Mouse (Mus musculus) limb, embryonic 15.5 days (tissue): ENCODE results near the gene Rab11b. TPM values are rescaled to one million over a fixed set of nuclear protein-coding genes. Genes with fewer than 3 reads are reported as not detected.

Experiments
- ATAC-seq: fragments of 200-750 bp; cut with Nextera tagmentation; 2 replicates; pipeline ENCODE4 v1.8.0; 2017; ENCODE audit warnings: low read depth, moderate TSS enrichment; ENCODE audit not compliant: insufficient number of reproducible peaks, low FRiP score, low TSS enrichment
- H3K27ac ChIP-seq: fragments of 300-500 bp; sonication (generic); 2 replicates; pipeline ENCODE4 v1.5.1; 2015; ENCODE audit warnings: moderate library complexity, mild to moderate bottlenecking, inconsistent platforms
- H3K27me3 ChIP-seq: fragments of 300-500 bp; sonication (generic); 2 replicates; pipeline ENCODE4 v1.6.1; 2015; ENCODE audit warnings: inconsistent platforms
- H3K36me3 ChIP-seq: fragments of 300-500 bp; sonication (generic); 2 replicates; pipeline ENCODE4 v1.6.1; 2015; ENCODE audit warnings: inconsistent platforms
- H3K4me1 ChIP-seq: fragments of 300-500 bp; sonication (generic); 2 replicates; pipeline ENCODE4 v1.6.1; 2015; ENCODE audit warnings: inconsistent platforms
- H3K4me2 ChIP-seq: fragments of 300-500 bp; sonication (generic); 2 replicates; pipeline ENCODE4 v1.6.1; 2015; ENCODE audit warnings: mild to moderate bottlenecking, inconsistent platforms
- H3K4me3 ChIP-seq: fragments of 300-500 bp; sonication (generic); 2 replicates; pipeline ENCODE4 v1.5.1; 2015; ENCODE audit warnings: mild to moderate bottlenecking, inconsistent platforms
- H3K9ac ChIP-seq: fragments of 300-500 bp; sonication (generic); 2 replicates; pipeline ENCODE4 v1.6.1; 2015; ENCODE audit warnings: inconsistent platforms
- H3K9me3 ChIP-seq: fragments of 300-500 bp; sonication (generic); 2 replicates; pipeline ENCODE4 v1.6.1; 2016; ENCODE audit warnings: inconsistent platforms
- WGBS: fragments of 180-500 bp; shearing (Covaris S2); methylation state at CpG from one replicate; pipeline ENCODE4 v1.1.7; 2015; 5-methylcytosine and 5-hydroxymethylcytosine counted together
- polyA plus RNA-seq: library from polyadenylated mRNA; unstranded; fragments of >200 nt; fragmentation: Nextera tagmentation; extraction: Ambion mirVana; gene quantifications from 2 replicates; pipeline ENCODE4 v1.2.1, GENCODE M21; 2015

Gene Rab11b
- polyA plus RNA-seq = 257 and 267 TPM in 2 replicates

DNA sequence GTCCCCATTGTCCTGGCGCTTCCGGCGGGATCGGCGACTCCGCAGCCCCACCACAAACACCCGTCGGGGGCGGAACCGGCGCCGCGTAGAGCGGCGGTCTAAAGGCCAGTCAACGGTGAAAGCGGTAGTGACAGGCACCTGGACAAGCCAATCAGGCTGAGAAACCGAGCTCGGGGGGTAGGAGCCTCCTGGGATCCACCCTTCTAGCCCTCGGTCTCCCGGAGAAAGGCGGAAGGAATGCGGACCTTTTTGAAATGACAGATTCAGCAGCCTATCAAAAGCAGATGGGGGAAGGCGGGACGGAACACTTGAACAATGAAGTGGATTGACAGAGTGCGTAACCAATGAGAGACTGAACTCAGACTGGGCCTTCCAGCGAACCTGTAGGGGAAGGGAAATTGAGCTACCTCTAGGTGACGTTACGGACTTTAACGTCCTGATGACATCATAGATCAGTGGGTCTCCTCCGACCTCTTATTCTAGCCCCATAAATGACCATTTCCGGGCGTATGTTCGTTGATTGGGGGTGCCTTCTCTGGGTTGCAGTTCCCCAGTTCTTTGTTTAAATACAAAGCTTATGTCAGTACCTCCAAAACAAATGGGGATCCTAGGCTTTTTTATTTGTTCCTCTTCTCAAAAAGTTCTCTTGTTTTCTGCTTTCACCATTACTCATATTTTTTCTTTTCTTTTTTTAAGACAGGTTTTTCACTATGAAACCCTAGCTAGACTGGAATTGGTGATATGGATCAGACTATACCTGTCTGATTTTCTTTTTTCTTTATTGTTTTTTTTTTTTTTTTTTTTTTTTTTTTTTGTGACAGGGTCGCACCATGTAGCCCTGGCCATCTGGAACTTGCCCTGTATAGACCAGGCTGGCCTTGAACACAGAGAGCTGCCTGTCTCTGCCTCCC is at the start of gene Rab11b:
Rab11b (minus strand) TSS at position 276 of the 911 bp plus-strand sequence.
- H3K27me3 ChIP-seq = no peaks in the 10 kb centered on the region
- H3K27ac ChIP-seq = peak within 1 kb of the TSS; percentile 100

DNA sequence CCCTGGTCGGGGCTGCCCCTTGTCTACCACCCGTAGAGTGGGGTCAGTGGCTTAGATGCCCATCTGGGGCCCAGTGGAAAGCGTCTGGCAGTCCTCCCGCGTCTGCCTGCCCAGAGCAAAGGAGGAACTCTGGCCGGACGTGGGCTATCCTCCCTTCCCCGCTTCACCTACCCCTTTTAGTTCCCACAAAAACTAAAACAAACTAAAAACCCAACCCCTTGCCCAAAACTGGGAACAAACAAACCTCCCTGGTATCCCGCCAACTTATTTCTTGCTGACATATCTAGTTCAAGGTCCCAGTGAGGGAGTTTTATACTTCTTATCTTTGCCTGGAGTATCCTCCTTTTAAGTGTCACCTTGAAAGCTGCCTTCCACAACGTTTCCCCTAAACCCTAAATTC is 47.9 kb upstream of the Rab11b start:
- Histone ChIP-seq H3K9me3 (no peaks in the 10 kb centered on the region), H3K27me3 (peaks cover 5% of the 10 kb centered on the region; the same call in 1 of the 2 replicates), H3K4me2 (no peak overlapping the region), H3K4me1 (peaks cover 9% of the 10 kb centered on the region), H3K36me3 (no peaks in the 10 kb centered on the region), H3K27ac (no peak overlapping the region), H3K9ac (no peak overlapping the region), H3K4me3 (no peak overlapping the region)
- ATAC-seq = no peak
- WGBS = 29% methylated on average over 10 of the region's 10 CpGs

More for the DNA sequence above, at the start of gene Rab11b:
- H3K4me1 ChIP-seq = peaks cover 39% of the 10 kb centered on the region
- H3K4me3 ChIP-seq = peak within 1 kb of the TSS; percentile 78
- 2% methylated on average over 35 of the region's 35 CpGs for WGBS
- peak within 1 kb of the TSS; percentile 92 for H3K9ac ChIP-seq
- peaks cover 8% of the 10 kb centered on the region; the same call in 1 of the 2 replicates for H3K36me3 ChIP-seq
- peak within 1 kb of the TSS; percentile 59 for H3K4me2 ChIP-seq
- H3K9me3 ChIP-seq = no peaks in the 10 kb centered on the region
- ATAC-seq = peak; percentile 99

DNA sequence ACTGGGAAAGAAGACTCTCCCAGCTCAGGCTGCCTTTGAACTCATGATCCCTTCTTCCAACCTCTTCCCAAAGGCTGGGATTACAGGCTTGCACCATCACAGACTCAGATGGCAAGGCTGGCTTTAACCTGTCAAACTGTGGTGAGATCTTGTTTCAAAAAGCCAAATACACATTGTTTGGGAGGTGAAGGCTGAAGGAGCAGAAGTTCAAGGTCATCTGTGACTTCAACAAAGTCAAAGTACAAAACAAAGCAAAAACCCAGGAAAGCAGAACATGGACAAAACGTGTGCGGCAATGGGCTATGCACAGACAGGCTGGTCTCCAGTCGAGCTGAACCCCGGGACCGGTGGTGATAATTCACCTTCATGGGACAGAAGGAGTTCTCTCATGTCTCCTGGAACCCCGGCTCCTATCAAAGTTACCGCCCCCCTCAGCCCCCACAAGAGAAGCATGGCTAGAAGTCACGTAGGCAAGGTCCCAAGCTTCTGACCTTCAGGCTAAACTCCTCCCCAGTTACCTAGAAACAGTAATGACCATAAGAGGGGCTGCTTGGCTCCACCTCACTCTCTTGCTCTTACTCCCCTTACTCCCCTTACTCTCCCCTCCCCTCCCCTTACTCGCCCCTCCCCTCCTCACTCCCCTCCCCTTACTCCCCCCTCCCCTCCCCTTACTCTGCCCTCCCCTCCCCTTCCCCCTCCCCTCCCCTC is 47.0 kb upstream of the Rab11b start:
- ATAC-seq = no peak
- no peaks in the 10 kb centered on the region for H3K36me3 ChIP-seq
- H3K9ac ChIP-seq = no peak overlapping the region
- no peak overlapping the region for H3K27ac ChIP-seq
- H3K4me1 ChIP-seq = peaks cover 9% of the 10 kb centered on the region
- no peak overlapping the region for H3K4me3 ChIP-seq
- WGBS = 59% methylated on average over 8 of the region's 9 CpGs
- no peak overlapping the region for H3K4me2 ChIP-seq
- H3K27me3 ChIP-seq = peaks cover 5% of the 10 kb centered on the region; the same call in 1 of the 2 replicates
- H3K9me3 ChIP-seq = no peaks in the 10 kb centered on the region

DNA sequence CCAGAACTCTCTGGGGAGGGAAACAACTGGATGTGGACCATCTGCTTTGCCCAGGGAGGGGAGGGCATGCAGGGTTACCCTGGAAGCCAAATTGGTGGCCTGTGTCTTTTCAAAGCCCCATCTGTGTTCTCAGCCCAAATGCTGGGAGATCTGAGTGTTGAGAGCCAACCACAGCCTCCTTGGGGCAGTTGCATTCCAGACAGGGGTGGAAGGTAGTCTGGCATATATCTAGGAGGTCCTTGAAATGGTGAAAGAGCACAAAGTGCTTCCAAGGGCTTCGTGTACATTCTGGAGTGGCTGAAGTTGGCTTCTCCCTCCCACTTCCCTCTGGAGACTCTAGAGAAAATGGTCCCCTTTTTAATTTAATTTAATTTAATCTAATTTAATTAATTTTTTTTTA is 44.4 kb upstream of the Rab11b start:
- Histone ChIP-seq H3K36me3 (no peaks in the 10 kb centered on the region), H3K9ac (no peak overlapping the region), H3K27me3 (no peaks in the 10 kb centered on the region), H3K4me2 (no peak overlapping the region), H3K4me1 (no peaks in the 10 kb centered on the region), H3K9me3 (no peaks in the 10 kb centered on the region), H3K4me3 (no peak overlapping the region), H3K27ac (no peak overlapping the region)
- ATAC-seq = no peak
- 54% methylated on average over 1 of the region's 1 CpGs for WGBS

DNA sequence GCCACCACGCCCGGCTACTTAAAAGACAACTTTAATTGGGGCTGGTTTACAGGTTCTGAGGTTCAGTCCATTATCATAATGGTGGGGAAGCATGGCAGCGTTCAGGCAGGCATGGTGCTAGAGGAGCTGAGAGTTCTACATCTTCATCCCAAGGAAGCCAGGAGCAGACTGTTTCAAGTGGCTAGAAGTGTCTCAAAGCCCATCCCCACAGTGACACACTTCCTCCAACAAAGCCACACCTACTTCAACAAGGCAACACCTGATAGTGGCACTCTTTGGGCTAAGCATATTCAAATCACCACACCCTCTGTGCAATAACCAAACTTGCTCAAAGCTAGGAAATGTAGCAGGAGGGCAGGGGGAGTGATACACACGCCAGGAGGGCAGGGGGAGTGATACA is 43.9 kb upstream of the Rab11b start:
- WGBS = 50% methylated on average over 4 of the region's 4 CpGs
- H3K27ac ChIP-seq = no peak overlapping the region
- no peak for ATAC-seq

DNA sequence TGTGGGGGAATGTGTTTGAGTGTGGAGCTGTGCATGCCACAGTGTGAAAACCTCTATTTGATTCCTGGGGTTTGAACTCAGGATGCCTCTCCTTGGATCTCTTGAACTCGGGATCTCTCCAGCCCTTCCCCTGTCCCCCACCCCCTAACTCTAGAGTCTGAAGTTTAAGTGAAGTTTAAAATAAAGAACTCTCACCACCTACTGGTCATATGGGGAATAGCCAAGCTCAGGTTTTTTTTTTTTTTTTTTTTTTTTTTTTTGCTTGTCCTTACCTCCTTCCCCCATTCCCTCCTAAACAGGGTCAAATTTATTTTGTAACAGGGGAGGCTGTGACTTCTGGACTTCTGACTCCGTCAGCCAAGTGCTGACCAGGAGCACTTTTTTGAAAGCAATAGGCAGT is 41.9 kb upstream of the Rab11b start:
- H3K9me3 ChIP-seq = no peaks in the 10 kb centered on the region
- H3K4me3 ChIP-seq = no peak overlapping the region
- H3K27me3 ChIP-seq = no peaks in the 10 kb centered on the region
- H3K36me3 ChIP-seq = no peaks in the 10 kb centered on the region
- WGBS = 2% methylated on average over 2 of the region's 2 CpGs
- H3K4me1 ChIP-seq = no peaks in the 10 kb centered on the region
- H3K27ac ChIP-seq = no peak overlapping the region
- no peak overlapping the region for H3K9ac ChIP-seq
- H3K4me2 ChIP-seq = no peak overlapping the region
- ATAC-seq = no peak

More for the DNA sequence above, 43.9 kb upstream of the Rab11b start:
- Histone ChIP-seq H3K36me3 (no peaks in the 10 kb centered on the region), H3K4me1 (no peaks in the 10 kb centered on the region), H3K4me3 (no peak overlapping the region), H3K9ac (no peak overlapping the region), H3K27me3 (no peaks in the 10 kb centered on the region), H3K4me2 (no peak overlapping the region), H3K9me3 (no peaks in the 10 kb centered on the region)

DNA sequence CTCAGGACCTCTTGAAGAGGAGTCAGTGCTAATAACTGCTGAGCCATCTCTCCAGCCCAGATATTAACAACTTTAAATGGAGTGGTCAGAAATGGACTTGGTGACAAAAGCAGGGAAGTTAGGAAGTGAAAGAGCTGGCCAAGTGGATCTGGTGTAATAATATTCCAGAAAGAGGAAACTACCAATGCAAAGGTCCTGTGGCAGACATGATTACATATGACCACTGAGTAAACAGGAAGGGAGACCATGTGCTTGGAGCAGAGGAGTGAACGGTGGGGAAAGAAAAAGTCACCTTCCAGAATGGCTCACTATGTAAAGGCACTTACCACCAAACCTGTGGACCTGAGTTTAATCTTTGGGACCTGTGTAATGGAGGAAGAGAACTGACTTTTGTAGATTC is 38.9 kb upstream of the Rab11b start:
- H3K9ac ChIP-seq = no peak overlapping the region
- no peaks in the 10 kb centered on the region for H3K36me3 ChIP-seq
- H3K27me3 ChIP-seq = no peaks in the 10 kb centered on the region
- ATAC-seq = no peak
- H3K4me1 ChIP-seq = no peaks in the 10 kb centered on the region
- no peak overlapping the region for H3K4me2 ChIP-seq
- H3K4me3 ChIP-seq = no peak overlapping the region
- no peak overlapping the region for H3K27ac ChIP-seq
- WGBS = 53% methylated on average over 1 of the region's 1 CpGs
- no peaks in the 10 kb centered on the region for H3K9me3 ChIP-seq

DNA sequence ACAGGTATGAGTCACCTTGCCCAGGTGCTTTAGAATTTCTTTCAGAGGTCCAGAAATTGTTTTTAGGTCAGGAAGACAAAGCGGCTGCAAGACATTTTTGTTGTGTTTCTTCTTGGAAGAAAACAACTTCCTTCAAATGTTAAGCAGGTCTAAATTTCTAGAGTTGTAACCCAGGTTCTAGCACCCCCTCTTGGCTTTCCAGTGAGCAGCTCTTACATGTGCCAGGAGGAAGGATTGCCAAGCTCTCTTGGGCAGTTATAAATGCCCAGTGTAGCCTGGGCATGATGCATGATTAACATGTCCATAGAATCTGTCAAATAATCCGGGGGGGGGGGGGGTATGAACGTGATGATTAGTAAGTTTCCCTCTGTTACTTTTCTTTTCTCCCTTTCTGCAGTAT is 38.0 kb upstream of the Rab11b start:
- Histone ChIP-seq H3K4me2 (no peak overlapping the region), H3K9me3 (no peaks in the 10 kb centered on the region), H3K27ac (no peak overlapping the region), H3K4me3 (no peak overlapping the region), H3K9ac (no peak overlapping the region), H3K4me1 (no peaks in the 10 kb centered on the region), H3K36me3 (no peaks in the 10 kb centered on the region), H3K27me3 (no peaks in the 10 kb centered on the region)
- no peak for ATAC-seq
- 42% methylated on average over 3 of the region's 3 CpGs for WGBS

DNA sequence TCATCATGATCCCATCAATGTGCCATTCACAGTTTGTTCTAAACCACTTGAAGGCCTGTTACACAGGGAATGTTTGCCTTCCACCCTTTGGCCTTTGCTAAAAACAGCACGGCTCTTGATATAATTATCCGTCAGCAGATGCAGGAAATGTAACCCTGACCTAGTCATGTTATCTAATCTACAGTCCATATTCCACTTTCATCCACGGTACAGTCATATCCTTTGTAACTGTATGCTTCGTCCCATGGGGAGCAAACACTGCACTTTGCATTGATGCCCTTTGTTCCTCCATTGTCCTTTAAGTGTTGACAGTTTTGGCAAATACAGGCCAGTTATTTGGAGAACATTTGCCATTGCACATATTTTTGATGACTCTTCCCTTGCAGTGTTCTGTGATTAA is 28.4 kb upstream of the Rab11b start:
- 71% methylated on average over 4 of the region's 4 CpGs for WGBS
- H3K36me3 ChIP-seq = no peaks in the 10 kb centered on the region

DNA sequence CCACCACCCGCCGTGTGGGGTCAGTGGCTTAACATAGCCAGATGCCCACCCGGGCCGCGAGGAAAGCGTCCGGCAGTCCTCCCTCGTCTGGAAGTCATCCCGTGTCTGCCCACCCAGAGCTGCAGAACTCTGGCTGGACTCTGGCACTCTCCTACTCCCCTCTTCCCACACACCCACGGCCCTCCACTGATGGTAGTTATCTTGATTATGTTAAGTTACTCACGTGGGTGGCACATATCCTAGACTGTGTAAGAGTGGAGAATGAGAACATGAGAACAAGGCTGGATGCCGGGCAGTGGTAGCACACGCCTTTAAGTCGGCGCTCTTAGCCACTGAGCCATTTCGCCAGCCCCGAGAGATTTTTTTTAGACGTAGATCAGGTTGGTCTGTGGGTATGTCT is 26.0 kb upstream of the Rab11b start:
- no peak for ATAC-seq
- Histone ChIP-seq H3K9me3 (no peaks in the 10 kb centered on the region), H3K4me1 (peaks cover 20% of the 10 kb centered on the region), H3K27me3 (no peaks in the 10 kb centered on the region), H3K4me3 (no peak overlapping the region), H3K4me2 (no peak overlapping the region), H3K27ac (no peak overlapping the region), H3K36me3 (no peaks in the 10 kb centered on the region), H3K9ac (no peak overlapping the region)
- WGBS = 83% methylated on average over 18 of the region's 18 CpGs

More for the DNA sequence above, 28.4 kb upstream of the Rab11b start:
- no peaks in the 10 kb centered on the region for H3K27me3 ChIP-seq
- no peaks in the 10 kb centered on the region for H3K4me1 ChIP-seq
- H3K4me3 ChIP-seq = no peak overlapping the region
- no peak overlapping the region for H3K27ac ChIP-seq
- no peak overlapping the region for H3K9ac ChIP-seq
- no peak for ATAC-seq
- H3K9me3 ChIP-seq = no peaks in the 10 kb centered on the region
- H3K4me2 ChIP-seq = no peak overlapping the region

DNA sequence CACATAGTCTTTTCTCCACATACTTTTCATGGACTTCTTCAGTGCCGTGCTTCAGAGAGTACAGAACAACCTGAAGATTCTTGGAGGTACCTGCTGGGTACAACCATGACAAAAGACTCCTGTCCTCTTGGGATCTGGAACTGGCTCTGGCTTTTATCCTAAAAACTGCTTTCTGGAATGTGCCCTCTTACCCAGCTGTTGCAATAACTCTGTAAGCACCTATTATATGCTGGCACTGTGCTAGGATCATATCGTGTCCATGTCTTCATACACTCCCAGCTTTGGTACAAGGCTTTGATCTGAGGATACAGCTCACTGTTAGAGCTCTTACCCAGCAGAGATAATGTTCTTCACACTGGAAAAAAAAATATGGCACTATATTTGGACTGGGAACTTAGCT is 24.6 kb upstream of the Rab11b start:
- Histone ChIP-seq H3K4me1 (peaks cover 35% of the 10 kb centered on the region), H3K27ac (no peak overlapping the region), H3K9me3 (no peaks in the 10 kb centered on the region), H3K36me3 (no peaks in the 10 kb centered on the region), H3K9ac (no peak overlapping the region), H3K4me2 (no peak overlapping the region), H3K4me3 (no peak overlapping the region), H3K27me3 (no peaks in the 10 kb centered on the region)
- ATAC-seq = no peak
- 73% methylated on average over 2 of the region's 2 CpGs for WGBS

DNA sequence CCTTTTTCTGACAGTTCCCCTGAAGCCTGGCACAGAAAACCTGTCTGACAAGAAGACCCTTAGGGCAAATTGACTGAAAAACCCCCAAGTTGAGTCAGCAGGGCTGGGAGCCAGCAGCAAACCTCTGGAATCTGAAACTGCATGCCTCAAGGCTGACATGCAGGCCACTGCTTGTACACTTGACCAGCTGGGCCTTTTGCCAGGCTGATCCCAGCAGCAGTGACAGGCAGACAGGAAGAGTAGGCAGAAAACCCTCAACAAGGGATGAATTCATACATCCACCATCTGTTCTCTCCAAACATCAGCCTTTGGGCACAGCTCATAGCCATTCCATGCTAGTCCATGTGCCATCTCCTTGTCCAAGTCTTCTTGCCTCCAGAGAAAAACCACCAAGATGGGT is 23.1 kb upstream of the Rab11b start:
- Histone ChIP-seq H3K9me3 (no peaks in the 10 kb centered on the region), H3K36me3 (no peaks in the 10 kb centered on the region), H3K4me3 (no peak overlapping the region), H3K4me2 (no peak overlapping the region), H3K4me1 (peaks cover 50% of the 10 kb centered on the region), H3K9ac (no peak overlapping the region), H3K27me3 (no peaks in the 10 kb centered on the region), H3K27ac (peak overlapping the region; percentile 3)
- no peak for ATAC-seq
